Mouse (Mus musculus) liver, postnatal 0 days (tissue): ENCODE data around the gene Tlcd2. TPM values are rescaled to one million over a fixed set of nuclear protein-coding genes. Genes with fewer than 3 reads are reported as not detected.

Source experiments
- ATAC-seq: fragments of 200-750 bp; cut with Nextera tagmentation; 2 replicates; pipeline ENCODE4 v1.8.0; 2017; ENCODE audit warnings: mild to moderate bottlenecking, moderate library complexity
- DNase-seq: peaks from one replicate; pipeline ENCODE4 v3.0.0-alpha.2; 2016
- H3K27ac ChIP-seq: fragments of 300-500 bp; sonication (generic); 2 replicates; pipeline ENCODE4 v1.5.1; 2014; ENCODE audit warnings: antibody characterized with exemption, moderate library complexity, mild to moderate bottlenecking, low read depth
- H3K27me3 ChIP-seq: fragments of 300-500 bp; sonication (generic); 2 replicates; pipeline ENCODE4 v1.6.1; 2014; ENCODE audit warnings: low read length, control low read depth, mixed read lengths; ENCODE audit not compliant: insufficient read depth
- H3K36me3 ChIP-seq: fragments of 300-500 bp; sonication (generic); replicated peaks from 2 replicates; pipeline ENCODE4 v1.6.1; 2014; ENCODE audit warnings: mild to moderate bottlenecking, control low read depth, low read length, moderate library complexity, mixed read lengths; ENCODE audit not compliant: insufficient read depth
- H3K4me1 ChIP-seq: fragments of 300-500 bp; sonication (generic); 2 replicates; pipeline ENCODE4 v1.6.1; 2014; ENCODE audit warnings: antibody characterized with exemption, mild to moderate bottlenecking, control low read depth; ENCODE audit not compliant: insufficient read depth
- H3K4me2 ChIP-seq: fragments of 300-500 bp; sonication (generic); 2 replicates; pipeline ENCODE4 v1.6.1; 2014; ENCODE audit warnings: low read depth, mild to moderate bottlenecking, low read length, moderate library complexity, mixed read lengths
- H3K4me3 ChIP-seq: fragments of 300-500 bp; sonication (generic); 2 replicates; pipeline ENCODE4 v1.5.1; 2014; ENCODE audit warnings: low read depth, low read length
- H3K9ac ChIP-seq: fragments of 300-500 bp; sonication (generic); replicated peaks from 2 replicates; pipeline ENCODE4 v1.6.1; 2014; ENCODE audit warnings: mild to moderate bottlenecking, moderate library complexity
- H3K9me3 ChIP-seq: fragments of 300-500 bp; sonication (generic); 2 replicates; pipeline ENCODE4 v1.6.1; 2016; ENCODE audit warnings: mild to moderate bottlenecking, control low read depth, low read length, mixed read lengths
- CTCF ChIP-seq: sonication (generic); IDR thresholded peaks from 2 replicates; pipeline ENCODE4 v1.5.1; 2016; ENCODE audit warnings: antibody characterized with exemption, low read depth
- EP300 ChIP-seq: IDR thresholded peaks from 2 replicates; pipeline ENCODE4 v1.6.1; 2016; ENCODE audit warnings: antibody characterized with exemption, low read depth, mild to moderate bottlenecking
- WGBS: fragments of 180-500 bp; shearing (Covaris S2); extraction: QIAGEN DNeasy Blood & Tissue Kit; methylation state at CpG from one replicate; pipeline ENCODE4 v1.1.7; 2014; ENCODE audit not compliant: insufficient replicate concordance; 5-methylcytosine and 5-hydroxymethylcytosine counted together
- polyA plus RNA-seq: library from polyadenylated mRNA; unstranded; fragments of >200 nt; fragmentation: Nextera tagmentation; extraction: Ambion mirVana; gene quantifications from 2 replicates; pipeline ENCODE4 v1.2.1, GENCODE M21; 2015

Tlcd2 gene
- polyA plus RNA-seq, 1 experiment from 2014 or later, result 35.6 TPM

DNA sequence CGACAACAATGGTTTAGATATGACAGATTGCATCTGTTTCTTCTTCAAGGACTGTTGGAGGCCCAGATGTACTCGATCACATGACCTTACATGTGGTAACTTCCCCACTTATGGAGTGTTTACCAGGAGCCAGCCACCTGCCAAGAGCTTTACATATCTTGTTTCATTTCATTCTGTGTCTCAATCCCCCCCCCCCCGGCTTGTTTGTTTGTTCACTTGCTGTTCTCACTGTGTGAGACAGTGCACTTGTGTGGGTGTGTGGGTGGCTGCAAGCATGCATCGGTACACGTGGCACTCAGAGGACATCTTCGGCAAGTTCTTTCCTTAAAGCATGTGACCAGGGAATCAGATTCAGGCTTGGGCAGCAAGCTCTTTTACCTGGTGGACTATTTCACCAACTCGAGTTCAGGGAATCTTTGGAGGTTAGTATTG lies 5.1 kb upstream of the Tlcd2 start:
- WGBS, result 54% methylated on average over 7 of the region's 7 CpGs
- peaks cover 62% of the 10 kb centered on the region for H3K4me1 ChIP-seq

GRCm38 (mm10) chr11:75458169-75458568 lies 3.3 kb upstream of the Tlcd2 start:
- ATAC-seq (no peak), DNase-seq (peak; percentile 68)
- Histone ChIP-seq H3K4me1 (peaks cover 56% of the 10 kb centered on the region), H3K27ac (peak overlapping the region; percentile 99), H3K4me3 (no peak overlapping the region), H3K9ac (no peak overlapping the region; the same call in 1 of the 2 replicates), H3K36me3 (peaks cover 1% of the 10 kb centered on the region; the same call in 1 of the 2 replicates), H3K4me2 (no peak overlapping the region), H3K27me3 (no peaks in the 10 kb centered on the region), H3K9me3 (no peaks in the 10 kb centered on the region)
- WGBS, result 16% methylated on average over 3 of the region's 3 CpGs
- no peak for TF ChIP-seq EP300
- TF ChIP-seq CTCF, result peak; percentile 92

More for the DNA sequence above, 5.1 kb upstream of the Tlcd2 start:
- Histone ChIP-seq H3K27ac (peak overlapping the region; percentile 57), H3K36me3 (peaks cover 11% of the 10 kb centered on the region; the same call in 1 of the 2 replicates), H3K4me3 (no peak overlapping the region), H3K9me3 (no peaks in the 10 kb centered on the region), H3K9ac (no peak overlapping the region), H3K27me3 (no peaks in the 10 kb centered on the region), H3K4me2 (no peak overlapping the region)
- DNase-seq (peak; percentile 37), ATAC-seq (no peak)
- no peak for TF ChIP-seq EP300
- TF ChIP-seq CTCF, result no peak

DNA sequence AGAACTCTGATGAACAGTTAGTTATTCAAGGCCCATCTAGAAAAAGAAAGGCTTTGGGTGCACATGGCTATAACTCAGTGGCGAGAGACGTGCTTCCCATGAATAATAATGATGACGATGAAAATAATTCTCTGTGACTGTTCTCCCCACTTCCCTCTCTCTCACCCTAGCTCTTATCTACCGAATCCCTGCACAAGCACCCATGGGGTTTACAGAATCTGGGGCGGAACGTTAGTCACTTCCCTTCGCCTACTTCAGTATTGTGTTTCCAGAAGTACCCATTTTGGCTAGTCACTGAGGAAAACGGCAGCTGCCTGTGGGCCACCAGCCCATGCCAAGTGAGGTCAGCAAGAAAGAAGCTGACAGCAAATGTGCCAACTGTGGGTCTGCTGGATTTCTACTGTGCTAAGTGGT lies 2.9 kb upstream of the Tlcd2 start:
- H3K4me1 ChIP-seq, result peaks cover 56% of the 10 kb centered on the region
- no peaks in the 10 kb centered on the region for H3K9me3 ChIP-seq
- ATAC-seq, result no peak
- DNase-seq, result peak; percentile 36
- WGBS, result 30% methylated on average over 8 of the region's 8 CpGs
- H3K36me3 ChIP-seq, result peaks cover 1% of the 10 kb centered on the region; the same call in 1 of the 2 replicates
- TF ChIP-seq EP300, result no peak
- no peak for TF ChIP-seq CTCF
- H3K27me3 ChIP-seq, result no peaks in the 10 kb centered on the region
- H3K4me2 ChIP-seq, result peak overlapping the region; percentile 33; the same call in 1 of the 2 replicates
- H3K9ac ChIP-seq, result no peak overlapping the region; the same call in 1 of the 2 replicates
- H3K27ac ChIP-seq, result peak overlapping the region; percentile 99
- no peak overlapping the region for H3K4me3 ChIP-seq

DNA sequence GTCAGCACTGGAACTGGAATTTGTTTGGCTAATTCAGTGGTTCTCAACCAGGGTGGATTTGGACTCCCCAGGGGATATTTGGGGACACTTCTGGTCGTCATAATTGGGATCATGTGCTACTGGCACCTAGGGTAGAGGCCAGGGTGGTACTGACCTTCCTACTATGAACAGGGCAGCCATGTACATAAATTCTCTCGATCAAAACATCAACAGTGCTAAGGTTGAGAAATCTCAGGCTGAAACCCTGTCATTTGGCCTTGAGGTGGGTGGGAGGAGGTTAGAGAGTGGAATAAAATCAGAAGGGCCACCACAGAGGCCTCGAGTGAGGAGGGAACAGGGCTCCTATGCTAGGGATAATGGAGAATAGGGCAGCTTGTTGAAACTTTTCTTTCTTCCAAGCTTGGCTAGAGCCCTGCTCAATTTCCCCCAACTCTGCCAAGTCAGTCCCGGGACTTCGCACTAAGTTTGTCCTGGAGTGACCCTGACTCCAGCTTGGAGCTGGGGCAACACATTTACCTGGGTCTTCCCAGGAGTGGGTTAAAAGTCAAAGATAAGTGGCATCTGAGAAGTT lies 2.3 kb upstream of the Tlcd2 start:
- ATAC-seq (no peak), DNase-seq (peak; percentile 28)
- Histone ChIP-seq H3K27me3 (no peaks in the 10 kb centered on the region), H3K36me3 (peaks cover 6% of the 10 kb centered on the region), H3K9ac (peak overlapping the region; percentile 61), H3K4me1 (peaks cover 52% of the 10 kb centered on the region), H3K4me3 (peak overlapping the region; percentile 49; the same call in 1 of the 2 replicates), H3K27ac (peak overlapping the region; percentile 99), H3K4me2 (peak overlapping the region; percentile 92), H3K9me3 (no peaks in the 10 kb centered on the region)
- 50% methylated on average over 5 of the region's 5 CpGs for WGBS
- TF ChIP-seq CTCF (no peak), EP300 (peak; percentile 53; the same call in 1 of the 2 replicates)

GRCm38 (mm10) chr11:75459751-75460102 lies 1.8 kb upstream of the Tlcd2 start:
- Histone ChIP-seq H3K4me2 (peak overlapping the region; percentile 92), H3K27ac (peak overlapping the region; percentile 99), H3K36me3 (peaks cover 11% of the 10 kb centered on the region), H3K9ac (peak overlapping the region; percentile 61), H3K4me3 (peak overlapping the region; percentile 49), H3K9me3 (no peaks in the 10 kb centered on the region), H3K4me1 (peaks cover 51% of the 10 kb centered on the region), H3K27me3 (no peaks in the 10 kb centered on the region)
- ATAC-seq (no peak), DNase-seq (no peak)
- no peak for TF ChIP-seq EP300
- no peak for TF ChIP-seq CTCF
- 11% methylated on average over 5 of the region's 5 CpGs for WGBS

DNA sequence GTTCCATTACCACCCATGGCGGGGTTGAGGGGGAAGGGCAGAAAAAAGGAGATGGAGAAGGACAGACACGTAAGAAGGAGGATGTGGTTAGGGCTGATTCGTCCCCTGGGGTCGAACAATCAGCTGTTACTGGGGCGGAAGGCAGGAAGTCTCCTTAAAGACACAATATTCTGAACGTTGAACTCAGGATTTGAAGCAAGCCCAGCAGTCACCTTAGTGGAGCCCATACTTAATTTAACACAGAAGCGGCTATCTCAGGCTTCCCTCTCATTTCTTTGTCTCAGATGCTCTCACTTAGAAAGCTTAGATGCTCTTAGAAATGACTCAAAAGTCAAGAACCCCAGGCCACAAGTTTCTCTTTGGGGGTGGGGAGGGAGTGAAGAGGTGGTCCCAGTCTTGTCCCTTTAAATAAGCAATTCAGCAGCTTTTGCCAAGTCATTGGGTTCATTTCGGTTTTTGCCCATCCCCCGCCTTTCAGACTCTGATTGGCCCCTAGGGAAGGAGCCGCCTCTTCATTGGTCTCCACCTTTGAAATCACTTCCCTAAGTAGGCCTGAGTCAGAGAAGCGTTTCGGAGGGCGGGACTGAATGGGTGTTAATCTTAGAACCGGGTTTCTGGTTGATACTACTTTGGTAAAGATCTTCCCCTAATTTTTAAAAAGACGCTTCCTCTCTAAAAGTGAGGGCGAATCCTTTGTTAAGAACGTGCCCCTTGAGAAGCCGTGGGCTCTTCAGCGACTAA lies 1.2 kb upstream of the Tlcd2 start:
- no peak for TF ChIP-seq CTCF
- TF ChIP-seq EP300, result peak; percentile 89
- peak overlapping the region; percentile 49 for H3K4me3 ChIP-seq
- peaks cover 17% of the 10 kb centered on the region for H3K36me3 ChIP-seq
- peaks cover 47% of the 10 kb centered on the region for H3K4me1 ChIP-seq
- peak overlapping the region; percentile 99 for H3K27ac ChIP-seq
- WGBS, result 2% methylated on average over 19 of the region's 19 CpGs
- no peaks in the 10 kb centered on the region for H3K9me3 ChIP-seq
- H3K27me3 ChIP-seq, result no peaks in the 10 kb centered on the region
- peak; percentile 91 for DNase-seq
- peak overlapping the region; percentile 69 for H3K9ac ChIP-seq
- peak; percentile 40 for ATAC-seq
- peak overlapping the region; percentile 92 for H3K4me2 ChIP-seq
